Mouse (Mus musculus) left cerebral cortex, adult 11 months (tissue): Measurements from ENCODE around the gene Ubtd2.

Source experiments
- DNase-seq: peaks from one replicate; pipeline ENCODE4 v3.0.0; 2022; ENCODE audit warnings: low spot score

The Ubtd2 gene

GRCm38 (mm10) chr11:32566184-32566583, 111.0 kb downstream of the Ubtd2 start:
- no peak for DNase-seq
